In genomic region chr17:84166135-84166860, GRCm38 (mm10) we compare ENCODE assay signal across 12 mouse cellular contexts. TPM values are rescaled to one million over a fixed set of nuclear protein-coding genes. Genes with fewer than 3 reads are reported as not detected.
DNase-seq lines count a peak whose midpoint lies in the region; ATAC-seq and TF ChIP-seq lines count a peak whose summit lies in the region.
"Had no signal": no experiment of that assay in that cellular context is flagged by ENCODE, and none has a peak within 500 bp of the region (broad histone marks: within the 10 kb centered on the region; RNA-seq: fewer than 3 reads in every experiment).

No protein-coding gene starts in this region.

- no peaks in the 10 kb centered on the region for H3K36me3 ChIP-seq in embryonic facial prominence, embryonic 11.5 days (replicated peaks; ENCODE audit: control insufficient read depth, insufficient read depth, low read depth, low read length)
- H3K36me3 ChIP-seq in embryonic facial prominence, embryonic 10.5 days (replicated peaks): no peaks in the 10 kb centered on the region
- H3K36me3 ChIP-seq in midbrain, embryonic 11.5 days (ENCODE audit: control insufficient read depth, insufficient read depth, low read length): no peaks in the 10 kb centered on the region
- no peaks in the 10 kb centered on the region for H3K36me3 ChIP-seq in midbrain, postnatal 0 days (ENCODE audit: insufficient read depth, low read length)
- H3K36me3 ChIP-seq in stomach, postnatal 0 days (ENCODE audit: control insufficient read depth, insufficient read depth, low read length): no peaks in the 10 kb centered on the region
- H3K36me3 ChIP-seq: forebrain, embryonic 10.5 days had no signal

- TF ChIP-seq EP300 in stomach, postnatal 0 days (optimal IDR thresholded peaks at IDR 0.05): no peak

- ATAC-seq in embryonic facial prominence, embryonic 11.5 days (replicated peaks; ENCODE audit: insufficient number of reproducible peaks, low FRiP score, low TSS enrichment, low read depth): peak; percentile 34; the same call in 1 of the 2 replicates
- ATAC-seq in midbrain, embryonic 11.5 days (ENCODE audit: low FRiP score): no peak
- ATAC-seq in midbrain, postnatal 0 days (ENCODE audit: low FRiP score): no peak
- peak; percentile 27; the same call in 1 of the 2 replicates for ATAC-seq in common myeloid progenitor, adult 5-6 weeks (replicated peaks; ENCODE audit: low read depth, poor library complexity, severe bottlenecking)
- ATAC-seq in stomach, postnatal 0 days (ENCODE audit: low FRiP score, low TSS enrichment): no peak

- H3K4me1 ChIP-seq in embryonic facial prominence, embryonic 11.5 days (ENCODE audit: control insufficient read depth, insufficient read depth, low read length): no peaks in the 10 kb centered on the region
- H3K4me1 ChIP-seq in embryonic facial prominence, embryonic 10.5 days: peaks cover 24% of the 10 kb centered on the region
- no peaks in the 10 kb centered on the region for H3K4me1 ChIP-seq in midbrain, embryonic 11.5 days (ENCODE audit: control insufficient read depth, insufficient read depth, low read length)
- H3K4me1 ChIP-seq in midbrain, postnatal 0 days (ENCODE audit: insufficient read depth, low read length): no peaks in the 10 kb centered on the region
- peaks cover 4% of the 10 kb centered on the region; the same call in 1 of the 2 replicates for H3K4me1 ChIP-seq in stomach, postnatal 0 days (replicated peaks; ENCODE audit: control insufficient read depth, insufficient read depth)

- no peak for TF ChIP-seq CTCF in midbrain, postnatal 0 days (IDR thresholded peaks at IDR 0.05)
- TF ChIP-seq CTCF in stomach, postnatal 0 days (IDR thresholded peaks at IDR 0.05; ENCODE audit: low read depth): no peak

- no peak for DNase-seq in embryonic facial prominence, embryonic 11.5 days (ENCODE audit: low spot score)
- DNase-seq in embryonic facial prominence, embryonic 10.5 days (ENCODE audit: low spot score): no peak
- peak; percentile 70 for DNase-seq in midbrain, embryonic 11.5 days (ENCODE audit: low spot score, missing footprints)
- DNase-seq in midbrain, postnatal 0 days (ENCODE audit: low spot score): no peak
- peak; percentile 7 for DNase-seq in stomach, postnatal 0 days (ENCODE audit: low spot score)
- no peak for DNase-seq in cerebellum, adult 8-10 months
- no peak for DNase-seq in cerebellum, adult 9-11 months

- no peaks in the 10 kb centered on the region for H3K27me3 ChIP-seq in embryonic facial prominence, embryonic 11.5 days (ENCODE audit: control insufficient read depth, insufficient read depth, low read length)
- H3K27me3 ChIP-seq in embryonic facial prominence, embryonic 10.5 days (replicated peaks; ENCODE audit: low read depth, poor library complexity, severe bottlenecking): no peaks in the 10 kb centered on the region
- H3K27me3 ChIP-seq in midbrain, embryonic 11.5 days (ENCODE audit: control insufficient read depth, insufficient read depth, low read length): no peaks in the 10 kb centered on the region; the same call in 1 of the 2 replicates
- no peaks in the 10 kb centered on the region for H3K27me3 ChIP-seq in midbrain, postnatal 0 days (ENCODE audit: insufficient read depth, low read length)
- H3K27me3 ChIP-seq in stomach, postnatal 0 days (ENCODE audit: control insufficient read depth, insufficient read depth, low read length): no peaks in the 10 kb centered on the region

- H3K4me2 ChIP-seq in embryonic facial prominence, embryonic 11.5 days (ENCODE audit: low read depth, low read length): no peak overlapping the region
- no peak overlapping the region for H3K4me2 ChIP-seq in midbrain, embryonic 11.5 days
- H3K4me2 ChIP-seq in midbrain, postnatal 0 days (ENCODE audit: low read depth, low read length, poor library complexity, severe bottlenecking): no peak overlapping the region
- H3K4me2 ChIP-seq in stomach, postnatal 0 days (replicated peaks; ENCODE audit: low read depth): no peak overlapping the region

- H3K27ac ChIP-seq in embryonic facial prominence, embryonic 11.5 days (replicated peaks; ENCODE audit: low read depth, low read length): no peak overlapping the region
- H3K27ac ChIP-seq in embryonic facial prominence, embryonic 10.5 days (replicated peaks): no peak overlapping the region
- no peak overlapping the region for H3K27ac ChIP-seq in midbrain, embryonic 11.5 days (ENCODE audit: low read depth, low read length)
- H3K27ac ChIP-seq in midbrain, postnatal 0 days (ENCODE audit: low read depth, low read length): no peak overlapping the region
- H3K27ac ChIP-seq in stomach, postnatal 0 days (replicated peaks): no peak overlapping the region
- H3K27ac ChIP-seq: forebrain, embryonic 10.5 days; heart, adult 2 months; kidney, postnatal 0 days; macrophage had no signal

- no peak overlapping the region for H3K9ac ChIP-seq in embryonic facial prominence, embryonic 11.5 days (replicated peaks; ENCODE audit: low read length)
- H3K9ac ChIP-seq in midbrain, embryonic 11.5 days (ENCODE audit: low read length): no peak overlapping the region
- no peak overlapping the region for H3K9ac ChIP-seq in midbrain, postnatal 0 days (replicated peaks; ENCODE audit: low read length, poor library complexity, severe bottlenecking)
- H3K9ac ChIP-seq in stomach, postnatal 0 days (ENCODE audit: low read length): no peak overlapping the region

- H3K4me3 ChIP-seq in embryonic facial prominence, embryonic 11.5 days (ENCODE audit: low read depth, low read length): no peak overlapping the region
- no peak overlapping the region for H3K4me3 ChIP-seq in embryonic facial prominence, embryonic 10.5 days
- no peak overlapping the region for H3K4me3 ChIP-seq in midbrain, embryonic 11.5 days (ENCODE audit: low read depth, low read length)
- no peak overlapping the region for H3K4me3 ChIP-seq in midbrain, postnatal 0 days (ENCODE audit: low read depth, low read length)
- no peak overlapping the region for H3K4me3 ChIP-seq in stomach, postnatal 0 days (ENCODE audit: low read depth, low read length)
- H3K4me3 ChIP-seq: forebrain, embryonic 10.5 days; heart, adult 2 months had no signal

- 86% methylated on average over 9 of the region's 9 CpGs for WGBS in embryonic facial prominence, embryonic 11.5 days
- 89% methylated on average over 9 of the region's 9 CpGs for WGBS in embryonic facial prominence, embryonic 10.5 days
- 88% methylated on average over 9 of the region's 9 CpGs for WGBS in midbrain, embryonic 11.5 days
- WGBS in midbrain, postnatal 0 days: 86% methylated on average over 9 of the region's 9 CpGs
- WGBS in stomach, postnatal 0 days: 83% methylated on average over 9 of the region's 9 CpGs

- H3K9me3 ChIP-seq in embryonic facial prominence, embryonic 11.5 days (replicated peaks; ENCODE audit: control insufficient read depth, low read length): no peaks in the 10 kb centered on the region
- H3K9me3 ChIP-seq in embryonic facial prominence, embryonic 10.5 days: no peaks in the 10 kb centered on the region
- no peaks in the 10 kb centered on the region for H3K9me3 ChIP-seq in midbrain, embryonic 11.5 days (ENCODE audit: control insufficient read depth, low read length)
- no peaks in the 10 kb centered on the region for H3K9me3 ChIP-seq in midbrain, postnatal 0 days (ENCODE audit: low read length)
- no peaks in the 10 kb centered on the region for H3K9me3 ChIP-seq in stomach, postnatal 0 days (ENCODE audit: control insufficient read depth, low read length)
- H3K9me3 ChIP-seq: forebrain, embryonic 10.5 days had no signal

RNA-seq across cellular contexts. Expression of gene Zfp36l2, which starts 21.4 kb away (rescaled TPM):
- 22.8 and 23.5 TPM in 2 replicates for polyA plus RNA-seq in embryonic facial prominence, embryonic 11.5 days (2014; fragmentation: Nextera tagmentation; extraction: Ambion mirVana)
- 10.8 and 12.0 TPM in 2 replicates for polyA plus RNA-seq in embryonic facial prominence, embryonic 10.5 days (2016; fragmentation: Nextera tagmentation; extraction: Ambion mirVana)
- 14.4 and 14.6 TPM in 2 replicates for polyA plus RNA-seq in midbrain, embryonic 11.5 days (2014; fragmentation: Nextera tagmentation; extraction: Ambion mirVana)
- total RNA-seq in midbrain, postnatal 0 days (2014; rRNA removed): 12.9 and 17.7 TPM in 2 replicates
- 5.1 and 5.9 TPM in 2 replicates for polyA plus RNA-seq in midbrain, postnatal 0 days (2015; fragmentation: Nextera tagmentation; extraction: Ambion mirVana)
- total RNA-seq in common myeloid progenitor, adult 5-6 weeks (2017): 197 and 277 TPM in 2 replicates
- 17.5 and 18.3 TPM in 2 replicates for polyA plus RNA-seq in stomach, postnatal 0 days (2015; fragmentation: Nextera tagmentation; extraction: Ambion mirVana)

Comparison
In these comparisons a context has a peak if more than half of its experiments do, and no peak if none do; other contexts are left out.
1. DNase-seq: peak in midbrain, embryonic 11.5 days (single experiment) and stomach, postnatal 0 days (single experiment); none in embryonic facial prominence, embryonic 11.5 days (single experiment), embryonic facial prominence, embryonic 10.5 days (single experiment), midbrain, postnatal 0 days (single experiment), cerebellum, adult 8-10 months (single experiment) and cerebellum, adult 9-11 months (single experiment).
2. ATAC-seq: peak in embryonic facial prominence, embryonic 11.5 days (single experiment) and common myeloid progenitor, adult 5-6 weeks (single experiment); none in midbrain, embryonic 11.5 days (single experiment), midbrain, postnatal 0 days (single experiment) and stomach, postnatal 0 days (single experiment).